In genomic region chr1:161039741-161040425, GRCm38 (mm10) we compare ENCODE assay signal across 8 mouse cellular contexts. TPM values are rescaled to one million over a fixed set of nuclear protein-coding genes. Genes with fewer than 3 reads are reported as not detected.
DNase-seq lines count a peak whose midpoint lies in the region; ATAC-seq and TF ChIP-seq lines count a peak whose summit lies in the region.

No protein-coding gene starts in this region.

- no peak for TF ChIP-seq CTCF in brain, embryonic 14.5 days (IDR thresholded peaks at IDR 0.05; ENCODE audit: borderline replicate concordance, extremely low read depth, insufficient read depth, insufficient read length)

- H3K4me1 ChIP-seq in heart, embryonic 11.5 days (ENCODE audit: control insufficient read depth, insufficient read depth, low read length): peaks cover 10% of the 10 kb centered on the region; the same call in 1 of the 2 replicates
- peaks cover 15% of the 10 kb centered on the region for H3K4me1 ChIP-seq in hindbrain, embryonic 10.5 days (replicated peaks)

- peaks cover 21% of the 10 kb centered on the region for H3K36me3 ChIP-seq in heart, embryonic 11.5 days (ENCODE audit: control insufficient read depth, insufficient read depth, low read length)
- peaks cover 75% of the 10 kb centered on the region for H3K36me3 ChIP-seq in hindbrain, embryonic 10.5 days

- H3K4me3 ChIP-seq in heart, embryonic 11.5 days (ENCODE audit: low read depth, low read length): no peak overlapping the region
- no peak overlapping the region; the same call in 1 of the 2 replicates for H3K4me3 ChIP-seq in hindbrain, embryonic 10.5 days

- no peak overlapping the region for H3K4me2 ChIP-seq in heart, embryonic 11.5 days

- no peaks in the 10 kb centered on the region for H3K9me3 ChIP-seq in heart, embryonic 11.5 days (replicated peaks; ENCODE audit: control insufficient read depth, low read length)
- no peaks in the 10 kb centered on the region for H3K9me3 ChIP-seq in hindbrain, embryonic 10.5 days

- H3K27ac ChIP-seq in heart, embryonic 11.5 days (ENCODE audit: low read depth, low read length): peak overlapping the region; percentile 65
- H3K27ac ChIP-seq in hindbrain, embryonic 10.5 days: 0 out of 2 replicates have a peak overlapping the region, but pooled peaks have one; percentile 30

- no peak for DNase-seq in heart, postnatal 36 days
- peak; percentile 51 for DNase-seq in brain, embryonic 14.5 days (ENCODE audit: low read depth)
- peak; percentile 58 for DNase-seq in hindbrain, embryonic 10.5 days (ENCODE audit: low spot score)
- DNase-seq in frontal cortex, postnatal 25 days (ENCODE audit: low spot score in 2 of 2): no peak
- no peak for DNase-seq in thymus, postnatal 36 days
- no peak for DNase-seq in testis, postnatal 14 days (ENCODE audit: low spot score)

- H3K9ac ChIP-seq in heart, embryonic 11.5 days (ENCODE audit: low read depth, low read length): no peak overlapping the region; the same call in 1 of the 2 replicates

- intact Hi-C loops in heart, postnatal 36 days (cut with DNase I): no loop called here

- 9% methylated on average over 3 of the region's 3 CpGs for WGBS in heart, embryonic 11.5 days (ENCODE audit: insufficient replicate concordance)
- WGBS in hindbrain, embryonic 10.5 days: 12% methylated on average over 3 of the region's 3 CpGs

- ATAC-seq in heart, embryonic 11.5 days (replicated peaks; ENCODE audit: insufficient number of reproducible peaks, low FRiP score, low TSS enrichment): peak; percentile 39
- ATAC-seq in megakaryocyte-erythroid progenitor cell, adult 5-6 weeks (replicated peaks; ENCODE audit: low FRiP score, low TSS enrichment, poor library complexity, severe bottlenecking): peak; percentile 43

- no peak for TF ChIP-seq POLR2A in brain, embryonic 14.5 days (IDR thresholded peaks at IDR 0.05; ENCODE audit: borderline replicate concordance, extremely low read depth, insufficient read depth, insufficient read length, poor library complexity, severe bottlenecking)

- no peaks in the 10 kb centered on the region for H3K27me3 ChIP-seq in heart, embryonic 11.5 days (ENCODE audit: control insufficient read depth, insufficient read depth, low read length)
- H3K27me3 ChIP-seq in hindbrain, embryonic 10.5 days (ENCODE audit: insufficient read depth, poor library complexity, severe bottlenecking): no peaks in the 10 kb centered on the region

RNA-seq across cellular contexts. Expression of gene Zbtb37, which starts 5.2 kb away (rescaled TPM):
- polyA plus RNA-seq in heart, embryonic 11.5 days (2014; fragmentation: Nextera tagmentation; extraction: Ambion mirVana): 8.0 and 11.2 TPM in 2 replicates
- total RNA-seq in heart, postnatal 36 days (2021): 10 to 100 TPM; 10.6 to 14.8 TPM
- 7.8 and 9.9 TPM in 2 replicates for polyA plus RNA-seq in brain, embryonic 14.5 days (2012; rRNA removed)
- polyA plus RNA-seq in hindbrain, embryonic 10.5 days (2016; fragmentation: Nextera tagmentation; extraction: Ambion mirVana): 7.4 and 7.9 TPM in 2 replicates
- total RNA-seq in megakaryocyte-erythroid progenitor cell, adult 5-6 weeks (2014; fragmentation: Nextera tagmentation): 5.4 and 11.5 TPM in 2 replicates
- total RNA-seq in megakaryocyte-erythroid progenitor cell, adult 5-6 weeks (2017): 7.5 and 8.3 TPM in 2 replicates

RNA-seq across cellular contexts. Expression of gene Dars2, which starts 30.6 kb away (rescaled TPM):
- polyA plus RNA-seq in heart, embryonic 11.5 days (2014; fragmentation: Nextera tagmentation; extraction: Ambion mirVana): 37.0 and 41.4 TPM in 2 replicates
- 10 to 100 TPM; 23.8 to 25.5 TPM for total RNA-seq in heart, postnatal 36 days (2021)
- polyA plus RNA-seq in brain, embryonic 14.5 days (2012; rRNA removed): 19.3 and 22.5 TPM in 2 replicates
- 48.2 and 65.0 TPM in 2 replicates for polyA plus RNA-seq in hindbrain, embryonic 10.5 days (2016; fragmentation: Nextera tagmentation; extraction: Ambion mirVana)
- total RNA-seq in megakaryocyte-erythroid progenitor cell, adult 5-6 weeks (2014; fragmentation: Nextera tagmentation): 35.8 and 58.5 TPM in 2 replicates
- 36.9 and 52.1 TPM in 2 replicates for total RNA-seq in megakaryocyte-erythroid progenitor cell, adult 5-6 weeks (2017)

RNA-seq across cellular contexts. Expression of gene Cenpl, which starts 30.6 kb away (rescaled TPM):
- 22.3 and 24.8 TPM in 2 replicates for polyA plus RNA-seq in heart, embryonic 11.5 days (2014; fragmentation: Nextera tagmentation; extraction: Ambion mirVana)
- 1 to 10 TPM in 1 of 2 experiments, under 1 TPM in 1; 0.83 to 1.7 TPM for total RNA-seq in heart, postnatal 36 days (2021)
- polyA plus RNA-seq in brain, embryonic 14.5 days (2012; rRNA removed): 7.6 and 10.1 TPM in 2 replicates
- polyA plus RNA-seq in hindbrain, embryonic 10.5 days (2016; fragmentation: Nextera tagmentation; extraction: Ambion mirVana): 33.0 and 39.9 TPM in 2 replicates
- 25.2 and 28.3 TPM in 2 replicates for total RNA-seq in megakaryocyte-erythroid progenitor cell, adult 5-6 weeks (2014; fragmentation: Nextera tagmentation)
- total RNA-seq in megakaryocyte-erythroid progenitor cell, adult 5-6 weeks (2017): 5.9 and 10.2 TPM in 2 replicates

Comparison
In these comparisons a context has a peak if more than half of its experiments do, and no peak if none do; other contexts are left out.
1. DNase-seq: peak in brain, embryonic 14.5 days (single experiment) and hindbrain, embryonic 10.5 days (single experiment); none in heart, postnatal 36 days (0 of 2), frontal cortex, postnatal 25 days (0 of 2), thymus, postnatal 36 days (0 of 2) and testis, postnatal 14 days (single experiment).